Mouse (Mus musculus) forebrain, embryonic 16.5 days (tissue): ENCODE measurements around the gene Ssc4d. TPM values are rescaled to one million over a fixed set of nuclear protein-coding genes. Genes with fewer than 3 reads are reported as not detected.

ENCODE experiments used
- ATAC-seq: fragments of 200-750 bp; cut with Nextera tagmentation; 2 replicates; pipeline ENCODE4 v1.8.0; 2017; ENCODE audit warnings: mild to moderate bottlenecking, moderate library complexity
- H3K27ac ChIP-seq: fragments of 300-500 bp; sonication (generic); 2 replicates; pipeline ENCODE4 v1.5.1; 2014; ENCODE audit warnings: low read length, control low read depth
- H3K27me3 ChIP-seq: fragments of 300-500 bp; sonication (generic); replicated peaks from 2 replicates; pipeline ENCODE4 v1.6.1; 2014; ENCODE audit warnings: low read length; ENCODE audit not compliant: control insufficient read depth, insufficient read depth
- H3K36me3 ChIP-seq: fragments of 300-500 bp; sonication (generic); 2 replicates; pipeline ENCODE4 v1.6.1; 2014; ENCODE audit not compliant: control insufficient read depth, insufficient read depth
- H3K4me1 ChIP-seq: fragments of 300-500 bp; sonication (generic); replicated peaks from 2 replicates; pipeline ENCODE4 v1.6.1; 2014; ENCODE audit warnings: low read length; ENCODE audit not compliant: control insufficient read depth, insufficient read depth
- H3K4me2 ChIP-seq: fragments of 300-500 bp; sonication (generic); 2 replicates; pipeline ENCODE4 v1.6.1; 2014; ENCODE audit warnings: mild to moderate bottlenecking, low read length, control low read depth
- H3K4me3 ChIP-seq: fragments of 300-500 bp; sonication (generic); replicated peaks from 2 replicates; pipeline ENCODE4 v1.5.1; 2014; ENCODE audit warnings: mild to moderate bottlenecking, low read length, control low read depth
- H3K9ac ChIP-seq: fragments of 300-500 bp; sonication (generic); replicated peaks from 2 replicates; pipeline ENCODE4 v1.6.1; 2014; ENCODE audit warnings: low read depth, low read length, control low read depth
- H3K9me3 ChIP-seq: fragments of 300-500 bp; sonication (generic); 2 replicates; pipeline ENCODE4 v1.6.1; 2016; ENCODE audit warnings: low read length; ENCODE audit not compliant: control insufficient read depth
- WGBS: fragments of 180-500 bp; shearing (Covaris S2); extraction: QIAGEN DNeasy Blood & Tissue Kit; methylation state at CpG from one replicate; pipeline ENCODE4 v1.1.7; 2014; 5-methylcytosine and 5-hydroxymethylcytosine counted together
- polyA plus RNA-seq: library from polyadenylated mRNA; unstranded; fragments of >200 nt; fragmentation: Nextera tagmentation; extraction: Ambion mirVana; gene quantifications from 2 replicates; pipeline ENCODE4 v1.2.1, GENCODE M21; 2015

Gene Ssc4d
- polyA plus RNA-seq, 1 experiment from 2014 or later: 1.0 TPM

GRCm38 (mm10) chr5:135965501-135965930, 8.8 kb downstream of the Ssc4d start:
- Histone ChIP-seq H3K4me1 (peaks cover 12% of the 10 kb centered on the region), H3K9me3 (no peaks in the 10 kb centered on the region), H3K27me3 (no peaks in the 10 kb centered on the region), H3K4me2 (peak overlapping the region; percentile 35), H3K9ac (peak overlapping the region; percentile 10), H3K36me3 (no peaks in the 10 kb centered on the region), H3K4me3 (0 out of 2 replicates have a peak overlapping the region, but pooled peaks have one; percentile 4), H3K27ac (no peak overlapping the region)
- WGBS: 8% methylated on average over 24 of the region's 24 CpGs
- no peak for ATAC-seq

GRCm38 (mm10) chr5:135963280-135963627, 11.1 kb downstream of the Ssc4d start:
- peak overlapping the region; percentile 87 for H3K9ac ChIP-seq
- no peaks in the 10 kb centered on the region for H3K9me3 ChIP-seq
- H3K27ac ChIP-seq: peak overlapping the region; percentile 83
- H3K27me3 ChIP-seq: no peaks in the 10 kb centered on the region
- H3K4me3 ChIP-seq: peak overlapping the region; percentile 49
- WGBS: 3% methylated on average over 6 of the region's 6 CpGs
- no peak for ATAC-seq
- H3K4me2 ChIP-seq: peak overlapping the region; percentile 81
- H3K36me3 ChIP-seq: no peaks in the 10 kb centered on the region
- H3K4me1 ChIP-seq: peaks cover 12% of the 10 kb centered on the region

GRCm38 (mm10) chr5:135962492-135963279, 11.6 kb downstream of the Ssc4d start:
- Histone ChIP-seq H3K36me3 (no peaks in the 10 kb centered on the region), H3K27me3 (no peaks in the 10 kb centered on the region), H3K9me3 (no peaks in the 10 kb centered on the region), H3K4me3 (peak overlapping the region; percentile 49), H3K9ac (peak overlapping the region; percentile 87), H3K4me2 (peak overlapping the region; percentile 81), H3K27ac (peak overlapping the region; percentile 83), H3K4me1 (peaks cover 12% of the 10 kb centered on the region)
- under 1% methylated on average over 64 of the region's 64 CpGs for WGBS
- peak; percentile 96 for ATAC-seq

- Histone ChIP-seq H3K27me3 (no peaks in the 10 kb centered on the region), H3K9ac (peak overlapping the region; percentile 53), H3K9me3 (no peaks in the 10 kb centered on the region), H3K4me2 (peak overlapping the region; percentile 81), H3K4me3 (peak overlapping the region; percentile 49), H3K27ac (peak overlapping the region; percentile 83), H3K36me3 (no peaks in the 10 kb centered on the region), H3K4me1 (peaks cover 14% of the 10 kb centered on the region)
- ATAC-seq: no peak
- 2% methylated on average over 11 of the region's 11 CpGs for WGBS
Measured at GRCm38 (mm10) chr5:135962125-135962491, 12.2 kb downstream of the Ssc4d start.

GRCm38 (mm10) chr5:135960909-135961635, 13.3 kb downstream of the Ssc4d start:
- no peaks in the 10 kb centered on the region for H3K9me3 ChIP-seq
- 96% methylated on average over 15 of the region's 15 CpGs for WGBS
- ATAC-seq: no peak
- H3K36me3 ChIP-seq: no peaks in the 10 kb centered on the region
- no peak overlapping the region for H3K4me3 ChIP-seq
- H3K9ac ChIP-seq: no peak overlapping the region
- no peaks in the 10 kb centered on the region for H3K27me3 ChIP-seq
- no peak overlapping the region for H3K4me2 ChIP-seq
- H3K4me1 ChIP-seq: peaks cover 18% of the 10 kb centered on the region
- H3K27ac ChIP-seq: no peak overlapping the region

GRCm38 (mm10) chr5:135959911-135960310, 14.4 kb downstream of the Ssc4d start:
- no peaks in the 10 kb centered on the region for H3K36me3 ChIP-seq
- no peak for ATAC-seq
- WGBS: 96% methylated on average over 7 of the region's 7 CpGs
- H3K9me3 ChIP-seq: no peaks in the 10 kb centered on the region
- H3K4me3 ChIP-seq: no peak overlapping the region
- no peak overlapping the region for H3K4me2 ChIP-seq
- peaks cover 12% of the 10 kb centered on the region for H3K4me1 ChIP-seq
- H3K27ac ChIP-seq: no peak overlapping the region
- H3K27me3 ChIP-seq: no peaks in the 10 kb centered on the region
- no peak overlapping the region for H3K9ac ChIP-seq

GRCm38 (mm10) chr5:135958367-135958766, 16.0 kb downstream of the Ssc4d start:
- Histone ChIP-seq H3K27ac (no peak overlapping the region), H3K4me1 (peaks cover 12% of the 10 kb centered on the region), H3K27me3 (no peaks in the 10 kb centered on the region), H3K36me3 (no peaks in the 10 kb centered on the region), H3K9me3 (no peaks in the 10 kb centered on the region), H3K4me3 (no peak overlapping the region), H3K9ac (no peak overlapping the region), H3K4me2 (no peak overlapping the region)
- WGBS: 89% methylated on average over 4 of the region's 4 CpGs
- no peak for ATAC-seq

- Histone ChIP-seq H3K9ac (peak overlapping the region; percentile 44), H3K4me1 (peaks cover 12% of the 10 kb centered on the region), H3K27ac (peak overlapping the region; percentile 75), H3K9me3 (no peaks in the 10 kb centered on the region), H3K27me3 (no peaks in the 10 kb centered on the region), H3K4me3 (peak overlapping the region; percentile 42), H3K4me2 (peak overlapping the region; percentile 55), H3K36me3 (no peaks in the 10 kb centered on the region)
- 9% methylated on average over 28 of the region's 28 CpGs for WGBS
- peak; percentile 75 for ATAC-seq
Measured at GRCm38 (mm10) chr5:135957207-135957974, 16.9 kb downstream of the Ssc4d start.
